Mouse (Mus musculus) adrenal gland, adult 18-20 months (tissue): Measurements from ENCODE around the gene Gabrb3. TPM values are rescaled to one million over a fixed set of nuclear protein-coding genes. Genes with fewer than 3 reads are reported as not detected.
"Not testable (repeated sequence)": the region's sequence is repeated elsewhere in the genome, so short reads cannot be mapped to it uniquely, and the experiment has no call there.

Source experiments
- DNase-seq, 2 experiments: peaks; one replicate each; pipeline ENCODE4 v3.0.0; 2021 to 2022; ENCODE audit warnings: low spot score in 2 of 2
- microRNA-seq, 2 experiments: library from miRNA; unstranded; fragments of <30 nt; microRNA quantifications; one replicate each; pipeline ENCODE4 v1.2.0; 2021; ENCODE audit warnings: borderline number of aligned reads in 2 of 2
- total RNA-seq, 2 experiments: library from RNA; stranded (reverse); gene quantifications; 1 replicate in 1 of 2; 2 replicates in 1 of 2; pipeline ENCODE4 v1.2.3; 2021

The Gabrb3 gene
- total RNA-seq, 2 experiments from 2014 or later, result 5.8 to 9.6 TPM

- DNase-seq, result no peak
Measured at GRCm38 (mm10) chr7:57701046-57701445, 281.6 kb downstream of the Gabrb3 start.

DNA sequence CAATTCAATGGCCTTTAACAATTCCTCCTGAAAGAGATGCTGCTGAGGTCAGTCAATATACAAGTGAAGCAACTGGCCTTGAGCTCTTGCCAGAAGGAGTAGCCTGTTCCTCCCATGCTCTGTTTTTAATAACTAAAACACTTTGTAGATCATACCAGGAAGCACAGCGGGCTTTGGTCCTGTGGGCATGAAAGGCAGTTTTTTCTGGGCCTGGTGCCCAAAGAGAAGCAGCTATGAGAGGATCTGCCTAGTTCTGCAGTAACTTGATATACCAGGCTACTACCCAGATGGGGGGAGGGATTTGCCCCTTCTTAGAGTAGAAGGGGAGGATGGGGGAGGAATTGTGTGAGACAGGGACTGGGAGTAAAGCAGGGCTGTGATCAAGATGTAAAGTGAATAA, 284.1 kb downstream of the Gabrb3 start:
- peak in 1 of 2 experiments; percentile 16 for DNase-seq

DNA sequence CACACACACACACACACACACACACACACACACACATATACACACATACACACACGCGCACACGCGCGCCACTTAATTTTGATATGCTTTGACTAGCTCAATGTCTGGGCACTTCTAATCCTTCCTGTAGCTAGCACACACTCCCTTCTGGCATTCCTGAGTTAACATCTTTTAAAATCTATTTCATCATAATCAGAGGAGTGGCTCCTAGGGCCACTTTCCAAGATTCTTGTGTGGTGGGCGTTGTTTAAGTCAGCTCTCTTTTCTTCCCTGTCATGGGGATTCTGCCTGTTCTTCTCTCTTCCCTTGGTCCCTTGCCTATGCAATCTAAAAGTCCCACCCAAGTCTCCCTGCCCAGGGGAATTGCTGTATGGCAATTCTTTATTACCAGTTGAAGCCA, 286.6 kb downstream of the Gabrb3 start:
- DNase-seq, result no peak

DNA sequence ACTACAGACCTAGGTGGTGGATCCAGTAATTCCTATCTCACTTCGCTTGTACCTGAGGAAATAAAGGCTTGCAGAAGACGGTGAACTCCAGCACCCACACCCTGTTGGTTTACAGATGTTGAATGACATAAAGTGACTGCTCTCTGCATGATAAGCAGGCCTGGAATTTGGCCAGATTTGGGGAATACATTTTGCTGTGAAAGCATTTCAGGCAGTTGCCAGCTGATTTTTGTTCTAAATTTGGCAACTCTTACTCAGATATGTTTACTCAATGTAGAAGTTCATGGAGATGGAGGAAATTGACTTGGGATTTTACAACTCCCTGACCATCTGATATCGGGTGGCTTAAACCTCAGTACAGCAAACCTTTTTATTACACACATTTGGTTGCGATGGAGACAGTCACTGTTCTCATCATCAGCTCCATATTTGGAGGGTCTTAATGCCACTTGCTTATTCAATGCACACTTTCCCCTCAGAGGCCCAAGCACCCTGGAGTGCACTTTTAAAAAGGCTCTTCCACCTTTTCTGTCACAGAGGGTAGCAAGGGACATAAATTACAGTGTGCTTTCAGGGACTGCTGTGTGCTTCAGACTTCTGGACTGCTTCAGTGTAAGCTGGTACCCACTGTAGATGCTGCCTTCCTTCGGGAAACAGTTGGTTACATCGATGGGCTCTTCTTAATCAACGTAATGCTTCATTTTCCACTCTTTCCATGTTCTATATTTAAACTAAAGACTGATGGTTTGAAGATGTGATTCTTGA, 287.7 kb downstream of the Gabrb3 start:
- DNase-seq, result no peak

GRCm38 (mm10) chr7:57711709-57712108, 292.2 kb downstream of the Gabrb3 start:
- DNase-seq, result no peak

DNA sequence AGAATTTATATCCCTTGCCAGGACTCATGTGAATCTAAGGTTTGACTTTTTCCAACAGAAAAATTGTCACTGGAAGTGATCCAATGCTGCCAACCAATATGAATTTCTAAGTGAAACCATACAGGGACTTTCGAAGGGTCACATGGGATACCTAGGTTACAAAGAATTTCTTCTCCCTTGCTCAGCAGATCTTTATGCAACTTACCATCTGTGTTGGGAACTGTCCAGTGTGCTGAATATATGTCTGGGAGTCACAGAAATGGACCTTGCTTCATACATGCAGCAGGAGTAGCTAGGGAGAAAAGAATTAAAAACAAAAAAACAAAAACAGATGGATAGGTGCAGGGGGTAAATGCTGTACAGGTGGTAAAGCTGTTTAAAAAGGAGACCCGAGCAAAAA, 327.3 kb downstream of the Gabrb3 start:
- DNase-seq, result no peak

GRCm38 (mm10) chr7:57760466-57760865, 341.0 kb downstream of the Gabrb3 start:
- no peak for DNase-seq

DNA sequence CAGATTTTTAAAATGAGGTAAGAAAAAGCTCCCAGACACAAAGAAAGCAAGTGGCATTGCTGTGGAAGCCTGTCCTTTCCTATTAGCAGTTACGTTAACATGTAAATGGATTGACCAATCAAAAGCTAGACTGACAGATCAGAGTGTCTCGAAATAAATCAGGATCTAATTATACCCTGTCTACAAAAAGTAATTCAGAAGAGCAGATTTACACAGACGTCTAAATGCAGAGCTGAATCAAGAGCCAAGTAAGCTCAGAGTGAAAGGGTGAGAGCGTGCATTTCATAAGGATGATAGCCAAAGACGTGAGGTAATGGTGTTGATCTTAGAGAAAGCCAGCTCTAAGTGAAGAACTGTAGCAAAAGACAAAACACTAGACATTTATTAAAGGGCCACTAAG, 359.3 kb downstream of the Gabrb3 start:
- DNase-seq, result no peak

GRCm38 (mm10) chr7:57786102-57786501, 366.6 kb downstream of the Gabrb3 start:
- not testable (repeated sequence) for DNase-seq

DNA sequence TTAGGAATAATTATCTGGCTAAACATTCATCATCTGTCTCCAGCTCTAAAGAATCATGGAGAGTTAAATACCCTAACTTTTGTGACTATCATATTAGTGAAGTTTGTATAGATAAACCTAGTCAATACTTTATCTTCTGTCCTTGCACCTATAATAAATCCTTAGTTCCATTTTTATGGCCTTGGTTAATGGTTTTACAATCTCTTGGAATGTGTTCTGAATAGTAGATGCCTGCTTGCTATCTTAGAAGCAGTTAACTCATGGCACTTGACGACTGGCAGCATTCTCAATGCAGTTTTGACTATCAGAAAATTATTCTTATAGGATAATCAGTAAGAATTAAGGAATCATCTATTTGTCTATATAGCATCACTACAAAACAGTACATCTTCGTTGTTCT, 368.0 kb downstream of the Gabrb3 start:
- no peak for DNase-seq

DNA sequence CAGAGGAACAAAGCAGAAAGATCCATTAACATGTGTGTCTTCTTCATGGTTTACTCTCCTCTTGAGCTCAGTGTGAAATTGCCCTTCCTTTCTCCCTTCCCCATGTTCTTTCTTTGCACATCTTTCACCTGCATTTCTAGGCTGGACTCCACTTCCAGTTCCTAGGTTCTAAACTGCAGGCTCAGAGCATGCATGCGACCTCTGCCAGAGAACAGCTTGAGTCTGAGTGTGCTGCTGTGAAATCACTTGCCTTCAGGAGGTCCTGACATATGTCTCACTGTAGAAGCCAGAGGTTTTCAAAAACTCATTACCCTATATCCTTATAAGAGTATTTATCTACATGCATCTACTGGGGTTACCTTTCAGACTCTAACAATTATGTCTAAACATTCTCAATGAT, 383.8 kb downstream of the Gabrb3 start:
- DNase-seq, result no peak

- DNase-seq, result no peak
Measured at GRCm38 (mm10) chr7:57813716-57814115, 394.2 kb downstream of the Gabrb3 start.

DNA sequence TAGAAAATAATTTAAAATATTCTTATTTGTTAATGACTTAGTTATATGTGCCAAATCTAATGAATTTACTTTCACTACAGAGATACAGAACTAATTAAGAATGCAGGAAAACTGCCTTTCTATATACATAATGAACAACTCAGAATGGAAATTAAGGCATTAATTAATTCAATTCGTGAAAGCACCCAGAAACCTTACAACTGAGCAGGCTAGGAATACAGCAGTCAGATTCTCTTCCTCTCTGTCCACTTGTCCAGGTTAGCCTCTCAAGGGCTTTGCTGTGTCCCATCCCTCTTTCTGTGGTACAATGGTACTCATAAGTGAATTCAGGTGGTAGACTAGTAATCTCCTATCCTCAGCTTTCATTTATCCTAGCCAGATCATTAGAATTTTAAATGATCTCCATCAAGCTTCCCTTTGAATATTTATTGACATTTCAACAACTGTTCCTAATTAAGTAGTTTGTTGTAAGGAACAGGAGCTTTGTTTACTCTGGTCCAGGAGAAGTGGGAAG, 422.9 kb downstream of the Gabrb3 start:
- DNase-seq, result no peak

DNA sequence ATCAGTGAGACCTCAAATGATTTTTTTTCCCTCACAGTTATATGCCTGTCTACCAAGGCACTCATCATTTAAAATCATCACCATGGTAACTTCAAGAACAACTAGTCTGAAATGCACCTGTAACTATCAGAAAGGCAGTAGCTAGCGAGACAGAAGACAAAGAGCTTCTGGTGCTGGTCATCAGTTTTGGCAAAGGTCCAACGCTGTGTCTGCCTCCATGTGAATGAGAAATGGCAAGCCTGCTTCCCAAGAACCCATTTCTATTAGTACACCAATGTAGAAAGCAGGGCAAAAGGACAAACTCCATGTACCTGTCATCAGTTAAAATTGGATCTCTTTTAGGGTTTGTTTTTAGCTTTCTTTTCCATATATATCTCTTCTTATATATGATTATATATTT, 448.5 kb downstream of the Gabrb3 start:
- DNase-seq, result no peak

Small RNA genes lying within 50 kb of the gene (microRNA-seq; reads per million reads assigned to microRNA genes)
- 0 reads per million in 2 experiments for gene Mir6389

Other genes starting within 250 kb of the Gabrb3 start
- gene Gabrg3, start 32.5 kb upstream of the Gabrb3 start, total RNA-seq, result 1 to 10 TPM; 1.2 to 9.1 TPM
- under 1 TPM; 0.17 to 0.22 TPM for gene Gabra5, start 90.4 kb downstream of the Gabrb3 start, total RNA-seq